Mouse (Mus musculus) thymus, adult 2 months (tissue): Measurements from ENCODE around the gene Polr2h. TPM values are rescaled to one million over a fixed set of nuclear protein-coding genes. Genes with fewer than 3 reads are reported as not detected.
"Not testable (repeated sequence)": the region's sequence is repeated elsewhere in the genome, so short reads cannot be mapped to it uniquely, and the experiment has no call there.

Experiments
- DNase-seq: peaks from one replicate; pipeline ENCODE4 v3.0.0; 2021
- H3K27ac ChIP-seq: fragments of 200-500 bp; 2 replicates; pipeline ENCODE4 v1.5.1; 2012; ENCODE audit warnings: low read length, control low read depth; ENCODE audit not compliant: control insufficient read depth, insufficient read depth
- H3K27me3 ChIP-seq: fragments of 200-500 bp; 2 replicates; pipeline ENCODE4 v1.6.1; 2012; ENCODE audit warnings: mild to moderate bottlenecking, low read length, moderate library complexity, mixed read lengths; ENCODE audit not compliant: control insufficient read depth, insufficient read depth
- H3K36me3 ChIP-seq: fragments of 200-500 bp; 2 replicates; pipeline ENCODE4 v1.6.1; 2012; ENCODE audit warnings: mild to moderate bottlenecking, low read length, moderate library complexity; ENCODE audit not compliant: control insufficient read depth, insufficient read depth
- H3K4me1 ChIP-seq: fragments of 200-500 bp; replicated peaks from 2 replicates; pipeline ENCODE4 v1.6.1; 2012; ENCODE audit warnings: low read length; ENCODE audit not compliant: control insufficient read depth, insufficient read depth
- H3K4me3 ChIP-seq: fragments of 200-500 bp; 2 replicates; pipeline ENCODE4 v1.5.1; 2012; ENCODE audit warnings: mild to moderate bottlenecking, low read length, control low read depth, moderate library complexity; ENCODE audit not compliant: control insufficient read depth, insufficient read depth
- CTCF ChIP-seq: fragments of 200-500 bp; IDR thresholded peaks from 2 replicates; pipeline ENCODE4 v1.5.1; 2012; ENCODE audit warnings: mild to moderate bottlenecking, control low read depth, low read length, moderate library complexity, borderline replicate concordance; ENCODE audit not compliant: control insufficient read depth, poor library complexity, insufficient read depth; ENCODE audit errors: extremely low read depth
- POLR2A ChIP-seq: fragments of 200-500 bp; IDR thresholded peaks from 2 replicates; pipeline ENCODE4 v1.6.1; 2012; ENCODE audit warnings: mild to moderate bottlenecking, low read length, control low read depth, moderate library complexity; ENCODE audit not compliant: control insufficient read depth, poor library complexity, insufficient read depth; ENCODE audit errors: extremely low read depth
- WGBS: fragments of 180-500 bp; shearing (Covaris S2); methylation state at CpG from one replicate; pipeline ENCODE4 v1.1.7; 2018; 5-methylcytosine and 5-hydroxymethylcytosine counted together
- polyA plus RNA-seq: library from polyadenylated mRNA; depleted of rRNA; stranded (reverse); fragments of >200 nt; gene quantifications from 2 replicates; pipeline ENCODE4 v1.2.3, GENCODE M21; 2012; rRNA removed

The Polr2h gene
- polyA plus RNA-seq, result 24.7 and 32.9 TPM in 2 replicates

- WGBS, result under 1% methylated on average over 62 of the region's 62 CpGs
- no peaks in the 10 kb centered on the region for H3K27me3 ChIP-seq
- peak; percentile 95 for DNase-seq
- peak; percentile 49; the same call in 1 of the 2 replicates for TF ChIP-seq CTCF
- TF ChIP-seq POLR2A, result peak; percentile 92
- peaks cover 17% of the 10 kb centered on the region for H3K4me1 ChIP-seq
- H3K4me3 ChIP-seq, result peak within 1 kb of the TSS; percentile 67
- H3K27ac ChIP-seq, result peak within 1 kb of the TSS; percentile 66
- no peaks in the 10 kb centered on the region; the same call in 1 of the 2 replicates for H3K36me3 ChIP-seq
Measured at GRCm38 (mm10) chr16:20717181-20717977, at the start of gene Polr2h, which contains the start of gene Clcn2. Polr2h (plus strand) TSS chr16:20717665. Clcn2 (minus strand) TSS chr16:20717746.

GRCm38 (mm10) chr16:20668013-20668412 is 49.5 kb upstream of the Polr2h start, which contains the start of gene Eif4g1:
Eif4g1 (plus strand) TSS chr16:20668313.
- H3K36me3 ChIP-seq, H3K27ac ChIP-seq, H3K4me3 ChIP-seq, DNase-seq, H3K4me1 ChIP-seq, H3K27me3 ChIP-seq: not testable (repeated sequence)
- 95% methylated on average over 5 of the region's 6 CpGs for WGBS

- H3K27ac ChIP-seq, result no peak overlapping the region
- TF ChIP-seq CTCF, result no peak
- no peak for TF ChIP-seq POLR2A
- peaks cover 16% of the 10 kb centered on the region for H3K4me1 ChIP-seq
- no peaks in the 10 kb centered on the region for H3K27me3 ChIP-seq
- H3K36me3 ChIP-seq, result no peaks in the 10 kb centered on the region; the same call in 1 of the 2 replicates
- no peak overlapping the region for H3K4me3 ChIP-seq
- WGBS, result 96% methylated on average over 3 of the region's 3 CpGs
- DNase-seq, result no peak
Measured at GRCm38 (mm10) chr16:20670291-20670690, 47.2 kb upstream of the Polr2h start.

GRCm38 (mm10) chr16:20671886-20672285 is 45.6 kb upstream of the Polr2h start:
- no peak for DNase-seq
- whole genome bisulfite sequencing, result 22% methylated on average over 6 of the region's 6 CpGs
- Histone ChIP-seq H3K27ac (no peak overlapping the region), H3K4me1 (peaks cover 16% of the 10 kb centered on the region), H3K36me3 (peaks cover 11% of the 10 kb centered on the region; the same call in 1 of the 2 replicates), H3K27me3 (no peaks in the 10 kb centered on the region), H3K4me3 (no peak overlapping the region)
- TF ChIP-seq CTCF (no peak), POLR2A (no peak)

GRCm38 (mm10) chr16:20672500-20672902 is 45.0 kb upstream of the Polr2h start:
- peaks cover 17% of the 10 kb centered on the region for H3K36me3 ChIP-seq
- DNase-seq, result peak; percentile 96
- no peak overlapping the region for H3K27ac ChIP-seq
- H3K4me3 ChIP-seq, result peak overlapping the region; percentile 97
- WGBS, result under 1% methylated on average over 38 of the region's 38 CpGs
- H3K4me1 ChIP-seq, result peaks cover 16% of the 10 kb centered on the region
- no peaks in the 10 kb centered on the region for H3K27me3 ChIP-seq
- 0 out of 2 replicates have a peak, but pooled peaks have one; percentile 29 for TF ChIP-seq CTCF
- peak; percentile 66; the same call in 1 of the 2 replicates for TF ChIP-seq POLR2A

- Histone ChIP-seq H3K27ac (no peak overlapping the region; the same call in 1 of the 2 replicates), H3K4me1 (peaks cover 16% of the 10 kb centered on the region), H3K36me3 (peaks cover 23% of the 10 kb centered on the region), H3K4me3 (peak overlapping the region; percentile 97), H3K27me3 (no peaks in the 10 kb centered on the region)
- DNase-seq, result peak; percentile 56
- no peak for TF ChIP-seq CTCF
- TF ChIP-seq POLR2A, result no peak
- under 1% methylated on average over 65 of the region's 78 CpGs for WGBS
Measured at GRCm38 (mm10) chr16:20672965-20673705, 44.3 kb upstream of the Polr2h start.
